Mouse (Mus musculus) bone marrow macrophage, adult 2 months (primary cell): ENCODE measurements around the gene Tlr9.

ENCODE experiments used
- CTCF ChIP-seq: IDR thresholded peaks from 2 replicates; pipeline ENCODE4 v1.5.1; 2012; ENCODE audit warnings: low read depth, mild to moderate bottlenecking, low read length, moderate library complexity
- POLR2A ChIP-seq: IDR thresholded peaks from 2 replicates; pipeline ENCODE4 v1.6.1; 2012; ENCODE audit warnings: mild to moderate bottlenecking, low read depth, low read length, borderline replicate concordance

DNA sequence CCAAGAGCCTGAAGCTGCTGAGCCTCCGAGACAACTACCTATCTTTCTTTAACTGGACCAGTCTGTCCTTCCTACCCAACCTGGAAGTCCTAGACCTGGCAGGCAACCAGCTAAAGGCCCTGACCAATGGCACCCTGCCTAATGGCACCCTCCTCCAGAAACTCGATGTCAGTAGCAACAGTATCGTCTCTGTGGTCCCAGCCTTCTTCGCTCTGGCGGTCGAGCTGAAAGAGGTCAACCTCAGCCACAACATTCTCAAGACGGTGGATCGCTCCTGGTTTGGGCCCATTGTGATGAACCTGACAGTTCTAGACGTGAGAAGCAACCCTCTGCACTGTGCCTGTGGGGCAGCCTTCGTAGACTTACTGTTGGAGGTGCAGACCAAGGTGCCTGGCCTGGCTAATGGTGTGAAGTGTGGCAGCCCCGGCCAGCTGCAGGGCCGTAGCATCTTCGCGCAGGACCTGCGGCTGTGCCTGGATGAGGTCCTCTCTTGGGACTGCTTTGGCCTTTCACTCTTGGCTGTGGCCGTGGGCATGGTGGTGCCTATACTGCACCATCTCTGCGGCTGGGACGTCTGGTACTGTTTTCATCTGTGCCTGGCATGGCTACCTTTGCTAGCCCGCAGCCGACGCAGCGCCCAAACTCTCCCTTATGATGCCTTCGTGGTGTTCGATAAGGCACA is 3.2 kb downstream of the Tlr9 start:
- no peak for TF ChIP-seq CTCF
- no peak for TF ChIP-seq POLR2A
